Mouse (Mus musculus) splenic B cell, adult 2 months (primary cell): ENCODE data around the gene Sez6l.

Experiments used
- DNase-seq: peaks from one replicate; pipeline ENCODE4 v3.0.0-alpha.2; 2011; ENCODE audit warnings: low read depth, low spot score
- H3K27me3 ChIP-seq: 2 replicates; pipeline ENCODE4 v1.6.1; 2012; ENCODE audit warnings: mild to moderate bottlenecking, low read length, moderate library complexity, mixed read lengths; ENCODE audit not compliant: control insufficient read depth, poor library complexity, insufficient read depth, severe bottlenecking
- H3K36me3 ChIP-seq: 2 replicates; pipeline ENCODE4 v1.6.1; 2012; ENCODE audit warnings: mild to moderate bottlenecking, low read length, moderate library complexity, mixed read lengths; ENCODE audit not compliant: control insufficient read depth, poor library complexity, insufficient read depth, severe bottlenecking

The Sez6l gene

DNA sequence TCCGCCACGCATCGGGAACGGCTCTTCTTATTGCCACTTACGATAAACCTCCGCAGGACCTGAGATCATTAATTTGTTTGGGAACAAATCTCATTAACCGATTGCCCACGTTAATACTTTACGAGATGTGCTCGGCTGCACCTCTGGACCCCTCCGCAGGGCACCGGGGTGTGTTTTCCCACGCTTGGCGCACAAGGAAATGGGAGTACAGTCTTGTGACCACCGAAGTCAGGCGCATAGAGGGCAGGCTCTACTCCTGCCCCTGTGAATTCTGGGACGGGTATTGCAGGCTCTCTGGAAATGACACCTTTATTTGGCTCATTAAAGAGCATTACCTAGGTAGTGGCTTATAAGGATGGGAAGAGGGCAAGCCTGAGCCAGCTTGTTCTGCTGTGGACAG lies 11.9 kb downstream of the Sez6l start:
- Histone ChIP-seq H3K27me3 (no peaks in the 10 kb centered on the region), H3K36me3 (no peaks in the 10 kb centered on the region)
- DNase-seq: no peak

DNA sequence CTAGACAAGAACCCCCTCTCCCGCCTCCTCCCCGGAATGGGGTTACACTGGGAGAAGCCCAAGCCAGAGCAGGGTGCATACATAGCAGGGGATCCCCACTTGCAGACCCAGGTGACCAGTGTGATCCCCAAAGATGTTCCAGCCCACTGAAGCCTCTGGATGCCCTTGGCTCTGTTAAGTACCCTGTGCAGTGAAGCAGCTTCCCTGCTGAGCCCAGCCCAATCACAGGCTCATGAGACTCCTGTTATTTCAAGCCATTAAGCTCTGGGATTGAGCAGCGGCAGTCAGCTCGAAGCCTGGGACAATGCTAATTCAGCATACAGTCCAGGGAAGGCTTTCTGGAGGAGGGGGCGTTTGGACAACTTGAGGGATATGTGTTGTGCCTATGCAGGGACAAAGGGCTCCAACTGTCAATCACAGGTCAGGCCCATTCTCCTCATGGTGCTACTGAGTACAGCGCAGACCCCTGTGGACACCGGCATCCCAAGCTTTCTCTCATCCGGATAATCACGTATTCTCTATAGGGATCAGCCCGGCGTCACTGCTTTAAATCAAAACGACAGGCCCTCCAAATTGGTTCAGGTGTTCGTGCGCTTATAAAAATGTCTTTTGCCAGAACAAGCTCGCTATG lies 16.0 kb downstream of the Sez6l start:
- Histone ChIP-seq H3K36me3 (no peaks in the 10 kb centered on the region), H3K27me3 (no peaks in the 10 kb centered on the region)
- no peak for DNase-seq

DNA sequence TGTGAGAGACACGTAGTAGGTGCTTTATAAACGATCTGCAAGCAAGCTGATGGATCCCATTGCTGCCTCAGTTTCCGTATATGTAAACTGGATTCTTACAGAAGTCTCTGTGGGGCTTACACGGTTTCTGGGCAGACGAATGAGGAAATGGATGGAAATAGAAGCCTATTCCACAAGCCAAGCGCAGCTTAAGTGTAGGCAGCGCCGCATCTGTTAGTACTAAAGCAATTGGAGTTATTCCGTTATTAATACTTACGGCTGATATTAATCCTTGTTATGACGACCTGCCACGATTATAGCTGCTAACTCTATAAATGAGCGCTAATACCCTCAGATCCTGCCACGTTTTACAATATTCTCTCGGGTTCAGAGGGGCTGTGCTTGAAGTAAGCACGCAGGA lies 16.8 kb downstream of the Sez6l start:
- no peak for DNase-seq

DNA sequence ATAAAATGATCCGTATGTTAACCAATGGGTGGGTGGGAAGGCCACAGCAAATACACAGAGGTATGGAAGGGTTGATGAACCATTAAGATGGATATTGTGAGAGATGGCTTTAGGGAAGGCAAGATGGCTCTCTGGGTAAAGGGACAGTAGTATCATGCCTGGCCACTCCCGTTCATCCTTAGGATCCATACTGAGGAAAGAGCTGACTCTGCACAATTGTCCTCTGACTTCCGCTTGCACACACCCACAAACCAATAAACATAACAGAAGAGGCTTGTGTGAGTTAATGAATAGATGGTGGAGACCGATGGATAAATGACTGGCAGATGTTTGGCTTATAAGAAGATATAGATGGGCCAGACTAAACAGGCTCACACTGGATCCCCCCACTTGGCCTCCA lies 19.6 kb downstream of the Sez6l start:
- H3K36me3 ChIP-seq: no peaks in the 10 kb centered on the region
- H3K27me3 ChIP-seq: no peaks in the 10 kb centered on the region
- DNase-seq: no peak

More for the DNA sequence above, 16.8 kb downstream of the Sez6l start:
- Histone ChIP-seq H3K27me3 (no peaks in the 10 kb centered on the region), H3K36me3 (no peaks in the 10 kb centered on the region)

DNA sequence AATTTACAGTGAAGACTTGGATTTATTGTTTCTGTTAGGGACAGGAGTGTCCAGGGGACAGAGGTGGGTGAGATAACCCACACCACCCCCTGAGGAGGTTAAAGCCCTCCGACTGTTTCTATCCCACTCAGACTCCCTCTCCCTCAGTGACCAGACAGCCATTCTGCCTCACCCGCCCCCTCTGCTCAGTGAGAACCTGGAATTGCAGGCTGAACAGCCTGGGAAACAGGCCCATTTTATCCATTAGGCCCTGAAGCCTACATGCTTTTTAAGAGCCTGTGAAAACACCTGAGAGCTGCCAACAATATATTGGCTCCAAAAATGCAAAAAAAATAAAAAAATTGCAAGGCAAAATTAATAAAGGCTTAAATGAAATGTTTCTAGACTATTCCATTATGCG lies 20.3 kb downstream of the Sez6l start:
- H3K27me3 ChIP-seq: no peaks in the 10 kb centered on the region
- DNase-seq: no peak
- H3K36me3 ChIP-seq: no peaks in the 10 kb centered on the region

DNA sequence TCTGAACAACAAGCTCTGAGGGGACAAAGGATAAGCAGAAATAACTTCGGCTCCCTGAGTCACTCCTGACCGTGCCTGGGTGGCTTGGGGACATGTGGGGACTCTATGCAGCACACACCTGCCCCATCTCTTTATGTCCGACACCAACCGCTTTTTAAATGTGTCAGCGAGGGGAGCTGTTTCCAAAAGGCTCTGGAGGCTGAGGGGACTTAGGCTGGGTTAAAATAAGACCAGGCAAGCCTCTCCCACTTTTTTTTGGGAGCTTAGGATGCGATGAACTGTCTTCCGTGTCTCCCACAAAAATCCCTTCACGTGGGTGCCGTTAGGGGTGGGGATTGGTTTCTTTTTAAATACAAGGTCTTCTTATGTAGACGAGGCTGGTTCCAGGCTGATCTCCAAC lies 22.5 kb downstream of the Sez6l start:
- DNase-seq: no peak
- no peaks in the 10 kb centered on the region for H3K36me3 ChIP-seq
- no peaks in the 10 kb centered on the region for H3K27me3 ChIP-seq

DNA sequence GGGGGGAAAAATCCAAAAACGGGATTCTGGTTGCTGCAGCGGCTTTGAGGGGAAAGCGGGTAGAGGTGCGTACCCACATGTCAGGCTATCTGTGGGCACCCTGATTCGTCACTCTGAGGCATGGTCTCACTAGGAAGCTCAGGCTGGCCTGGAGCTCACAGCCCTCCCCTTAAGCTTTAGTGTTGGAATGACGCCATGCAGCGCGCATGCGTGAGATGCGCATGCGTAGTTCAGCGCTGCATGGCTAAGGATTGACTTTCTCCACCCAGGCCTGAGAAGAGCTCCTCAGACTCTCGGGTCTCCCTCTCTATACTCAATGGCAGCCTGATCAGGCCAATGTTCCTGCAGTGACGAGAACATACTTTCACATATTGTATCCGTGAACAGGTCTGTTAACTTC lies 24.2 kb downstream of the Sez6l start:
- DNase-seq: no peak
- H3K27me3 ChIP-seq: no peaks in the 10 kb centered on the region
- H3K36me3 ChIP-seq: no peaks in the 10 kb centered on the region

DNA sequence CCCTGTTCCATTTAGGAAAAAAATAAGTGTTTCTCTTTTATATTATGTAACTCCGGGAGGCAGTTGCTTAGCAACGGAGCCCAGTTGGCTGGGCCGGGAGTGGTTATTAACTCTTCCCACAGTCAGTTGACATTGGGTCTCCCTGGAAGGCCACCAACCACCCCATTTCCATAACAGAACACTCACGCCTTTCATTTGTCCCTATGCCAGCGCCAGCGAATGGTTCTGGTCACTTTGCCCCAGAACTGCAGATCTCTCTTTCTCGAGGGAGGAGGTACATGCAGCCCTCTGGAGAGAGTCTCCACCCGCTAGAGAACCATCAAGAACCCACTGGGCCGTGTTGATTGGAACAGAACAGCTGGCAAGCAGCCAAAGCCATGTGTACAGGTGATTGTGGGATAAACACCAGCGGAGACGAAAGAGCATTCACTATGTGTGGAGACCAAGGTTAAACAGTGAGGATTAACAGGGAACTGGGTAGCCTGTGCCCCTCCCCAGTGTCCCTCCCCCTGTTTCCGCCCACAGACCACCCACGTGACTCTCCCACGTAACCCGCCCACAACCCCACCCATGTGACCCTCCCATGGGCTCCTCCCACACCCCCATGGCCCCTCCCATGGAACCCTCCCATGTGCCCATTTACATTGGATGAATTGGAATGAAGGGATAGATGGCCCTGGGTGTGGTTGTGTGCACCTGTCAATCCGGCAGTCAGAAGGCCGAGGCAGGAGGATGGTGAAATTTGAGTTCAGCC lies 24.8 kb downstream of the Sez6l start:
- H3K36me3 ChIP-seq: no peaks in the 10 kb centered on the region
- no peak for DNase-seq
- H3K27me3 ChIP-seq: no peaks in the 10 kb centered on the region

DNA sequence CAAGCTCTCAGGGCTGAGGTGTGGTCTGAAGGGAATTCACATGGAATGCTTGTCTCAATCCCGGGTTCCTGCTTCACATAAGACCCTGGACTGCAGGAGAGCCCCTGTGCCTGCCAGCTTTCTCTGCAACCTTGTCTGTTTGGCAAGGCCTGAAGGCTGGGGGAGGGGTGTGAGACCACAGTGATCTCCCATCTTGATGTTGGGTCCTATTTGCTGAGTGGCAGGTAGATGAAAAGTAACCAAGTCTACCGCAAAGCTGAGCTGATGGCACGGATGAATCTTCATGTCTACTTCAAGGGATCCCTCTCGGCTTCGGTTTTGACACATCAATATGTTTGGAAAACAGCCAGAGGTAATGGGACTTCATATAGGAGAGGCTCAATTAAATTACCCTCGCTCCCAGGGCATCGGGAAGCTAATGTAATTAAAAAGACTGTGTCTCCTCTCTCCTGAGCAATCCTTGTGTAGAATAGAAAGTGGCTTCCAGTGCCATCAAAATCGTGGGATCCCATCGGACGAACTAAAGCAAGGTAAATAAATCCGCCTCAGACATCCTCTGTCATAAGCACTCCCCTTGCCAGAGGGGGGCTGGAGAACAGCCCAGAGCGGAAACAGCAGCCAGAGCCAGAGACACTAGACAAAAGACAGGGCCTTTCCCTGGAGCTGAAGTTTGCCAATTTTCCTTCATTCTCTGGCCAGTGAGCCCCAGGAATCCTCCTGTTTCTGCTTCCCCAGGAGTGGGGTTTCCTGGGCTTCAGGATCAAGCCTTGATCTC lies 28.0 kb downstream of the Sez6l start:
- no peaks in the 10 kb centered on the region for H3K27me3 ChIP-seq
- DNase-seq: no peak
- H3K36me3 ChIP-seq: no peaks in the 10 kb centered on the region

DNA sequence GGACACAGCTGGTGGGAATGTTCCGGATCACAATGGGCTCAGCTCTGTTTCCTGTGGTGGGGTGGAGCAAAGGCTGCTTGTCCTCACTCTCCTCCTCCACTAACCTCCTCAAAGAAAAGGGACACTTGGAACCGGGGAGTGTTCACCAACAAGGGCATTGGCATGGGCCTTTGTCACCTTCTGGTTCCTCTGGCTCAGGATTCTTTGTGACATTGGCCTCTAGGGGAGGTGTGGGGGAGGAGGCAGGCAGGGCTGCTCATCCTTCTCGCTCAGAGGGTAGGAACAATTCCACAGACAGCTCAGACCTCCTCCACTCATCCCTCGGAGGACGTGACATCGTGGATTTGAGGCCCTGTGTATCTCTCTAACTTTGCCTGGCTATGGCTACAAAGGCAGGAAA lies 30.2 kb downstream of the Sez6l start:
- Histone ChIP-seq H3K36me3 (no peaks in the 10 kb centered on the region), H3K27me3 (no peaks in the 10 kb centered on the region)
- no peak for DNase-seq

DNA sequence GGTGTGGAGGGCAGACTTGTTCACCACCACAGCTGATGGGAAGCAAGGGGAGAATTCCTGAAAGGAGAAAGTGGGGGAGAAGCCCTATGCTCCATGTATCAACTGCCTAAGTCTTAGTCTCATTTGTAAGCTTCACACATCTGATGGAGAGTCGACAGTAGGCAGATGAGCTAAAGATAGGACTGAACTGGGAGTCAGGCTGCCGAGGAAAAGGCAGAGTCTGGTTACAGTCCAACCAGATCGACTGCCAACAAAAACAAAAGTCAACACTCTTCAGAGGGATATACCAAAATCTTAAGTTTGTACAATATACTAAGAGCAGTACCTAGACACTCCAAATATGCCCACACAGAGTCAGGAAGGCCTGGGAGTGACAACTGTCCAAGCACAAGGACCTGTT lies 38.7 kb downstream of the Sez6l start:
- no peaks in the 10 kb centered on the region; the same call in 1 of the 2 replicates for H3K27me3 ChIP-seq
- no peaks in the 10 kb centered on the region for H3K36me3 ChIP-seq
- no peak for DNase-seq

DNA sequence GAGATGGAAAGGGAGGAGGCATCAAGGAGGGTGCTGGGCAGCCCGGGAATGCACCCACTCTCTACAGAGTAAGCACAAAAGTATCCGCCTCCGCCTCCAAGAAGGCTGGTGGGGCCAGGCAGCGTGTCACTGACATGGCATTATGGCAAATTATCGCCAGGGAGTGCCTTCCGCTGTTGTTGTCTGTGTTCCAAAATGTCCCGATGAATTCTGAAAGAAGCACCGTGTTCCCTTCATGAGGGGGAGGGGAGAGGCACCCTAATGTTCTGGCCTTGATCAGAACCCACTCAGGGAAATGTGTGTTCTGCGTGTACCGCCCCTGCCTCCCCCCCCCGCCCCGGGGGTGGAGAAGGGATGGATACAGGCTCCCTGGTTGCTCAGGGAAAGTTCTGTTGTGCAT lies 41.1 kb downstream of the Sez6l start:
- Histone ChIP-seq H3K27me3 (no peaks in the 10 kb centered on the region; the same call in 1 of the 2 replicates), H3K36me3 (no peaks in the 10 kb centered on the region)
- DNase-seq: no peak

DNA sequence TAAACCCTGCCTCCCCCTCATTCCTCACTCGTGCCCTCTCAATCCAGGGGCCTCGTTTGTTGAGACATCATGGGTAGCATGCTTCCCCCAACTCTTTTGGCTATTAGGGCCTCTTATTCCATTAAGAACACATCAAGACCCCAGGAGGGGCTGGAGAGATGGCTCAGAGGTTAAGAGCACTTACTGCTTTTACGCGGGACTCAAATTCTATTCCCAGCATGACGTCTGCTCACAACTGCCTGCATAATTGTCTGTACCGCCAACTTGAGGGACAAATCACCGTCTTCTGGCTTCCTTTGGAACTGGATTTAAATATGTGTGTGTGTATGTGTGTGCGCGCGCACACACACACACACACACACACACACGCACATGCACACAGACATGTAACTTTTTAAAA lies 42.8 kb downstream of the Sez6l start:
- DNase-seq: no peak
- H3K27me3 ChIP-seq: no peaks in the 10 kb centered on the region; the same call in 1 of the 2 replicates

DNA sequence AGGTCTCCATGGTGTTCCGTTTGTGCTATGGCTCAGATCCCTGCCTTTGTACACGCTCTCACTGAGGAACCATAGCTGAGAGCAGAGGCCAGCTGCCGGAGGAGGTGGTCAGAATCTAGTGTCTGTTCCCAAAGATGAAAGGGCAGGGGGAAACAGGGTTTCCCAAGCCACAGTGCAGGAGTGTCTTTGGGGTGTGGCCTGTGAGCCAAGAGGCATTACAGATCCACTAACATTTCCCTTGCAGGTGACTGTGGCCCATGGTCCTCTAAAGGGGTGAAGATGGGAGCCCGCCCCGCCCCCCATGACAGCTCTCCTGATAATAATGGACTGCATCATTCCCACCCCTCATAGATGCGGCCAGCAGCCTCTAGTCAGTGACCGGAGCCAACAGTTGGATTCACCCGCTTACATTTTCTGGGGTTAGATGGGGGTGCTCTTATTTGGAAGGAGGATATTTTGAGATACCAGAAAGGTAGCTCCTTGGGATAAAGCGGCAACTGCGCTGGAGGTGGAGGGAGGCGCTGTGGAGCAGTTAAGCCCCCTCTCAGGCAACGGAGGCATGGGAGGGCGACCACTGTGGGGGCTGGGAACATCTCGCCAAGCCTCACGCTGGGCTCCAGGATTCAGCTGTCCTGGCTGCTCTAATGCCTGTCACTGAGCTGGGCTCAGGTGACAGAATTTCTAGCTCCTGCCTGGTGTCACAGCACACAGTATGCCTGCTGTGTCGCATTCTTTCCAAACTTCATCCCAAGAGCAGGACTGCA lies 43.5 kb downstream of the Sez6l start:
- Histone ChIP-seq H3K27me3 (no peaks in the 10 kb centered on the region; the same call in 1 of the 2 replicates), H3K36me3 (no peaks in the 10 kb centered on the region)
- DNase-seq: no peak

More for the DNA sequence above, 42.8 kb downstream of the Sez6l start:
- H3K36me3 ChIP-seq: no peaks in the 10 kb centered on the region
